Mouse (Mus musculus) left cerebral cortex, adult 6 months (tissue): ENCODE measurements around the gene Ttc21b. TPM values are rescaled to one million over a fixed set of nuclear protein-coding genes. Genes with fewer than 3 reads are reported as not detected.

Experiments used
- long read RNA-seq, 2 experiments: library from polyadenylated mRNA; unstranded; transcript quantifications; one replicate each; pipeline ENCODE4 v2.0.0; 2019 to 2020
- polyA plus RNA-seq: library from polyadenylated mRNA; unstranded; fragments of <200 nt; fragmentation: Nextera tagmentation; gene quantifications from 2 replicates; pipeline ENCODE4 v1.2.3, GENCODE M21; 2021

The Ttc21b gene
- 2.3 and 3.2 TPM in 2 replicates for polyA plus RNA-seq
- long read RNA-seq, experiment 1, full-length matches to known transcripts, result 7 of 14 reads
- long read RNA-seq, experiment 1, partial matches to known transcripts, result 4 of 14 reads
- long read RNA-seq, experiment 1, other reads (novel, unspliced or antisense), result 3 of 14 reads
- long read RNA-seq, experiment 2, partial matches to known transcripts, result 6 of 6 reads
- long read RNA-seq, experiment 2, other reads (novel, unspliced or antisense), result 0 of 6 reads

GRCm38 (mm10) chr2:66256220-66257131 lies at the start of gene Ttc21b:
Gene Ttc21b, minus strand, starts transcription at chr2:66256617.

Other genes with a start within 250 kb of the Ttc21b start
- 0.15 and 0.38 TPM in 2 replicates for gene Galnt3, start 131.6 kb downstream of the Ttc21b start, polyA plus RNA-seq
- 43.8 and 45.0 TPM in 2 replicates for gene Scn1a, start 184.2 kb upstream of the Ttc21b start, polyA plus RNA-seq